Mouse (Mus musculus) olfactory bulb, adult 2 months (tissue): ENCODE data around the gene Hist1h4h.

ENCODE experiments used
- CTCF ChIP-seq: fragments of 200-500 bp; IDR thresholded peaks from 2 replicates; pipeline ENCODE4 v1.5.1; 2012; ENCODE audit warnings: low read depth, mild to moderate bottlenecking, low read length, moderate library complexity; ENCODE audit not compliant: insufficient read depth
- POLR2A ChIP-seq: fragments of 200-500 bp; IDR thresholded peaks from 2 replicates; pipeline ENCODE4 v1.6.1; 2012; ENCODE audit warnings: mild to moderate bottlenecking, low read depth, low read length, moderate library complexity; ENCODE audit not compliant: insufficient read depth

DNA sequence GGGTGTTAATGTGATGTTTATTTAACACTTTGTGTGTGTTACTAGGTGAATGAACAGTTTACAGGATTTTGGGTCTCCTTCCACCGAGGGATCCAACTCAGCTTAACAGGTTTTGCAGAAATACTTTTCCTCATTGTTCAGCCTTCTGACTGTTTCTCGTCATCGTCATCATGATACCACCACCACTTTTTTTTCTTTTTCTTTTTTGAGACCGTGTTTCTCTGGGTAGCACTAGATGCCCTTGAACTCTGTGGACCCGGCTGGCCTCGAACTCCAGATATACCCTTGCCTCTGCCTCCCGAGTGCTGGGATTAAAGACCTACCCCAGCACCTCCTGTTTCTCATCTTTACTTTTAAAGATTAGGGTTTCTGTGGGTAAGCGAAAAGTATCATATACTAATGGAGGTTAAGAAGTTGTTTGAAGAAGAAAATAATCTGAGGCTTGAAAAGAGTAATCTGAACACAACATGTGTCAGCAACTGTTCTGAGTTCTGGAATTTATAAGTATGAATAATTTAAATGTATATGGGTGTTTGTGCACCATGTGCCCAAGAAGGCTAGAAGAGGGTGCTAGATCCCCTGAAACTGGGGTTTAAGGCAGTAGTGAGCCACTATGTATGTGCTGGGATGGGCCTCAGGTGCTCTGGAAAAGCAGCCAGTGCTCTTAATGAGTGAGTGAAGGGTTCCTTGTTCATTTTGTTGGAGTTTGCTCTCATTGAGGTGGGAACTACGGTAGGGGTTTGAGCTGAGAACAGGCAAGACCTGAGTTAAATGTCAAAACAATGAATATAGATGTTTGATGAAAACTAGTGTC is 1.6 kb downstream of the Hist1h4h start:
- TF ChIP-seq POLR2A, result no peak
- no peak for TF ChIP-seq CTCF
